Mouse (Mus musculus) MEL (cell line): ENCODE data around the gene Gm20671. TPM values are rescaled to one million over a fixed set of nuclear protein-coding genes. Genes with fewer than 3 reads are reported as not detected.
A peak's percentile ranks its signal among the peaks of the same experiment; 100 is the strongest.

Source experiments
- DNase-seq: peaks from one replicate; pipeline ENCODE4 v3.0.0; 2011; ENCODE audit warnings: low read depth, low spot score
- H3K27ac ChIP-seq: 2 replicates; pipeline ENCODE4 v1.5.1; 2012; ENCODE audit warnings: low read depth, mild to moderate bottlenecking, control low read depth, low read length, moderate library complexity; ENCODE audit not compliant: control insufficient read depth
- H3K27me3 ChIP-seq, 2 experiments: fragments of 150-350 bp in 1 of 2; sonication (generic) in 1 of 2; 2 replicates each; pipeline ENCODE4 v1.6.1; 2012; ENCODE audit warnings: low read length in 2 of 2, mild to moderate bottlenecking in 2 of 2, improper control_type of control experiment in 1 of 2, moderate library complexity in 1 of 2; ENCODE audit not compliant: insufficient read depth in 2 of 2, control insufficient read depth in 1 of 2
- H3K36me3 ChIP-seq, 2 experiments: 2 replicates each; pipeline ENCODE4 v1.6.1; 2012 to 2014; ENCODE audit warnings: low read length in 2 of 2, improper control_type of control experiment in 1 of 2, inconsistent platforms in 1 of 2, mild to moderate bottlenecking in 1 of 2; ENCODE audit not compliant: insufficient read depth in 2 of 2, control insufficient read depth in 1 of 2
- H3K4me1 ChIP-seq, 2 experiments: fragments of 150-350 bp in 1 of 2; sonication (generic) in 1 of 2; 2 replicates each; pipeline ENCODE4 v1.6.1; 2012; ENCODE audit warnings: low read length in 2 of 2, improper control_type of control experiment in 1 of 2, mild to moderate bottlenecking in 1 of 2; ENCODE audit not compliant: insufficient read depth in 2 of 2, control insufficient read depth in 1 of 2
- H3K4me3 ChIP-seq, 2 experiments: fragments of 150-350 bp in 1 of 2; sonication (generic) in 1 of 2; 2 replicates each; pipeline ENCODE4 v1.5.1; 2012; ENCODE audit warnings: low read depth in 2 of 2, low read length in 2 of 2, mild to moderate bottlenecking in 2 of 2, moderate library complexity in 2 of 2, control low read depth in 1 of 2, improper control_type of control experiment in 1 of 2; ENCODE audit not compliant: control insufficient read depth in 1 of 2, insufficient read depth in 1 of 2
- H3K79me2 ChIP-seq: 2 replicates; pipeline ENCODE4 v1.6.1; 2012; ENCODE audit warnings: mild to moderate bottlenecking, low read length, moderate library complexity; ENCODE audit not compliant: control insufficient read depth, poor library complexity, insufficient read depth
- H3K9ac ChIP-seq: 2 replicates; pipeline ENCODE4 v1.6.1; 2012; ENCODE audit warnings: low read depth, mild to moderate bottlenecking, control low read depth, low read length, moderate library complexity; ENCODE audit not compliant: control insufficient read depth, poor library complexity, severe bottlenecking
- H3K9me3 ChIP-seq: fragments of 150-350 bp; sonication (generic); replicated peaks from 2 replicates; pipeline ENCODE4 v1.6.1; 2012; ENCODE audit warnings: mild to moderate bottlenecking, low read length, improper control_type of control experiment, moderate library complexity; ENCODE audit not compliant: insufficient read depth
- BHLHE40 ChIP-seq: IDR thresholded peaks from 2 replicates; pipeline ENCODE4 v1.6.1; 2012; ENCODE audit warnings: low read depth, mild to moderate bottlenecking, inconsistent platforms, low read length, improper control_type of control experiment, borderline replicate concordance
- CHD1 ChIP-seq: IDR thresholded peaks from 2 replicates; pipeline ENCODE4 v1.6.1; 2012; ENCODE audit warnings: low read depth, mild to moderate bottlenecking, inconsistent platforms, low read length, improper control_type of control experiment
- CHD2 ChIP-seq: IDR thresholded peaks from 2 replicates; pipeline ENCODE4 v1.6.1; 2011; ENCODE audit warnings: low read length, improper control_type of control experiment
- CTCF ChIP-seq, 3 experiments: IDR thresholded peaks in 2 of 3; conservative IDR thresholded peaks in 1 of 3; 2 replicates each; pipeline ENCODE4 v1.5.1; 2011 to 2012; ENCODE audit warnings: low read length in 3 of 3, low read depth in 2 of 3, mild to moderate bottlenecking in 2 of 3, improper control_type of control experiment in 1 of 3, inconsistent platforms in 1 of 3, mixed read lengths in 1 of 3, moderate library complexity in 1 of 3; ENCODE audit not compliant: control insufficient read depth in 1 of 3, insufficient read depth in 1 of 3, poor library complexity in 1 of 3, severe bottlenecking in 1 of 3
- E2F4 ChIP-seq: IDR thresholded peaks from 2 replicates; pipeline ENCODE4 v1.6.1; 2011; ENCODE audit warnings: low read depth, low read length, improper control_type of control experiment, borderline replicate concordance
- ELF1 ChIP-seq: IDR thresholded peaks from 2 replicates; pipeline ENCODE4 v1.6.1; 2014; ENCODE audit warnings: low read depth, mild to moderate bottlenecking, inconsistent platforms, low read length, improper control_type of control experiment, moderate library complexity
- EP300 ChIP-seq, 2 experiments: IDR thresholded peaks; 2 replicates each; pipeline ENCODE4 v1.6.1; 2011; ENCODE audit warnings: improper control_type of control experiment in 2 of 2, low read length in 2 of 2, low read depth in 1 of 2, mild to moderate bottlenecking in 1 of 2
- GABPA ChIP-seq: IDR thresholded peaks from 2 replicates; pipeline ENCODE4 v1.6.1; 2012; ENCODE audit warnings: low read depth, mild to moderate bottlenecking, inconsistent platforms, low read length, improper control_type of control experiment, moderate library complexity
- GATA1 ChIP-seq: IDR thresholded peaks from 2 replicates; pipeline ENCODE4 v1.6.1; 2011; ENCODE audit warnings: low read depth, low read length, improper control_type of control experiment
- HCFC1 ChIP-seq: IDR thresholded peaks from 2 replicates; pipeline ENCODE4 v1.6.1; 2012; ENCODE audit warnings: low read depth, mild to moderate bottlenecking, inconsistent platforms, low read length, improper control_type of control experiment, moderate library complexity
- JUND ChIP-seq: IDR thresholded peaks from 2 replicates; pipeline ENCODE4 v1.6.1; 2011; ENCODE audit warnings: low read depth, mild to moderate bottlenecking, improper control_type of control experiment, low read length
- KAT2A ChIP-seq: conservative IDR thresholded peaks from 2 replicates; pipeline ENCODE4 v1.6.1; 2012; ENCODE audit warnings: low read depth, low read length, improper control_type of control experiment, inconsistent platforms
- MAFK ChIP-seq: IDR thresholded peaks from 2 replicates; pipeline ENCODE4 v1.6.1; 2011; ENCODE audit warnings: low read depth, mild to moderate bottlenecking, low read length, improper control_type of control experiment, borderline replicate concordance
- MAX ChIP-seq: IDR thresholded peaks from 2 replicates; pipeline ENCODE4 v1.6.1; 2011; ENCODE audit warnings: low read length, improper control_type of control experiment
- MAZ ChIP-seq: IDR thresholded peaks from 2 replicates; pipeline ENCODE4 v1.6.1; 2012; ENCODE audit warnings: low read depth, mild to moderate bottlenecking, inconsistent platforms, low read length, improper control_type of control experiment
- MEF2A ChIP-seq: IDR thresholded peaks from 2 replicates; pipeline ENCODE4 v1.6.1; 2014; ENCODE audit warnings: low read depth, mild to moderate bottlenecking, inconsistent platforms, low read length, improper control_type of control experiment; ENCODE audit not compliant: poor library complexity, insufficient replicate concordance, severe bottlenecking; ENCODE audit errors: extremely low read depth
- MXI1 ChIP-seq: IDR thresholded peaks from 2 replicates; pipeline ENCODE4 v1.6.1; 2011; ENCODE audit warnings: mild to moderate bottlenecking, low read depth, low read length, improper control_type of control experiment
- MYB ChIP-seq: IDR thresholded peaks from 2 replicates; pipeline ENCODE4 v1.6.1; 2011; ENCODE audit warnings: mild to moderate bottlenecking, low read depth, low read length, improper control_type of control experiment
- MYC ChIP-seq: IDR thresholded peaks from 2 replicates; pipeline ENCODE4 v1.6.1; 2011; ENCODE audit warnings: low read depth, mild to moderate bottlenecking, low read length, improper control_type of control experiment, moderate library complexity
- NELFE ChIP-seq: IDR thresholded peaks from 2 replicates; pipeline ENCODE4 v1.6.1; 2011; ENCODE audit warnings: low read depth, low read length, improper control_type of control experiment
- NRF1 ChIP-seq: IDR thresholded peaks from 2 replicates; pipeline ENCODE4 v1.6.1; 2014; ENCODE audit warnings: low read depth, mild to moderate bottlenecking, inconsistent platforms, low read length, improper control_type of control experiment, moderate library complexity; ENCODE audit not compliant: poor library complexity, insufficient read depth, severe bottlenecking
- POLR2A ChIP-seq, 2 experiments: IDR thresholded peaks; 2 replicates each; pipeline ENCODE4 v1.6.1; 2011 to 2012; ENCODE audit warnings: low read length in 2 of 2, mild to moderate bottlenecking in 2 of 2, control low read depth in 1 of 2, improper control_type of control experiment in 1 of 2, low read depth in 1 of 2, moderate library complexity in 1 of 2; ENCODE audit not compliant: control insufficient read depth in 1 of 2, insufficient read depth in 1 of 2, poor library complexity in 1 of 2
- POLR2AphosphoS2 ChIP-seq: IDR thresholded peaks from 2 replicates; pipeline ENCODE4 v1.6.1; 2011; ENCODE audit warnings: low read length, improper control_type of control experiment
- POLR2AphosphoS5 ChIP-seq: IDR thresholded peaks from 2 replicates; pipeline ENCODE4 v1.6.1; 2012; ENCODE audit warnings: low read depth, borderline replicate concordance, mild to moderate bottlenecking, inconsistent platforms, low read length, moderate library complexity, mixed read lengths
- RAD21 ChIP-seq: IDR thresholded peaks from 2 replicates; pipeline ENCODE4 v1.6.1; 2011; ENCODE audit warnings: mild to moderate bottlenecking, low read depth, low read length, improper control_type of control experiment
- RCOR1 ChIP-seq: IDR thresholded peaks from 2 replicates; pipeline ENCODE4 v1.6.1; 2012; ENCODE audit warnings: low read depth, mild to moderate bottlenecking, inconsistent platforms, low read length, improper control_type of control experiment
- SIN3A ChIP-seq: IDR thresholded peaks from 2 replicates; pipeline ENCODE4 v1.6.1; 2012; ENCODE audit warnings: low read length, improper control_type of control experiment, inconsistent platforms
- SMC3 ChIP-seq: IDR thresholded peaks from 2 replicates; pipeline ENCODE4 v1.6.1; 2011; ENCODE audit warnings: low read depth, low read length, improper control_type of control experiment
- TAL1 ChIP-seq: IDR thresholded peaks from 2 replicates; pipeline ENCODE4 v1.6.1; 2012; ENCODE audit warnings: mild to moderate bottlenecking, inconsistent platforms, low read length, moderate library complexity, mixed read lengths
- TBP ChIP-seq: IDR thresholded peaks from 2 replicates; pipeline ENCODE4 v1.8.0; 2011; ENCODE audit warnings: low read depth, low read length, improper control_type of control experiment
- TCF12 ChIP-seq: IDR thresholded peaks from 2 replicates; pipeline ENCODE4 v1.6.1; 2014; ENCODE audit warnings: low read depth, mild to moderate bottlenecking, inconsistent platforms, low read length, improper control_type of control experiment, moderate library complexity
- UBTF ChIP-seq: IDR thresholded peaks from 2 replicates; pipeline ENCODE4 v1.6.1; 2012; ENCODE audit warnings: low read depth, mild to moderate bottlenecking, inconsistent platforms, low read length, improper control_type of control experiment, moderate library complexity, borderline replicate concordance; ENCODE audit not compliant: insufficient read depth
- USF1 ChIP-seq: IDR thresholded peaks from 2 replicates; pipeline ENCODE4 v1.6.1; 2014; ENCODE audit warnings: low read depth, mild to moderate bottlenecking, inconsistent platforms, low read length, improper control_type of control experiment, moderate library complexity
- USF2 ChIP-seq, 2 experiments: IDR thresholded peaks; 2 replicates each; pipeline ENCODE4 v1.6.1; 2011 to 2012; ENCODE audit warnings: improper control_type of control experiment in 2 of 2, low read length in 2 of 2, borderline replicate concordance in 1 of 2, inconsistent platforms in 1 of 2, low read depth in 1 of 2, mild to moderate bottlenecking in 1 of 2; ENCODE audit not compliant: insufficient read depth in 1 of 2
- ZKSCAN1 ChIP-seq: IDR thresholded peaks from 2 replicates; pipeline ENCODE4 v1.6.1; 2012; ENCODE audit warnings: low read depth, mild to moderate bottlenecking, inconsistent platforms, low read length, improper control_type of control experiment, moderate library complexity
- ZMIZ1 ChIP-seq: IDR thresholded peaks from 2 replicates; pipeline ENCODE4 v1.6.1; 2012; ENCODE audit warnings: low read depth, mild to moderate bottlenecking, inconsistent platforms, low read length, improper control_type of control experiment, moderate library complexity
- ZNF384 ChIP-seq: IDR thresholded peaks from 2 replicates; pipeline ENCODE4 v1.6.1; 2012; ENCODE audit warnings: low read depth, mild to moderate bottlenecking, inconsistent platforms, low read length, improper control_type of control experiment
- polyA plus RNA-seq, 2 experiments: library from polyadenylated mRNA; stranded (reverse) in 1 of 2; unstranded in 1 of 2; fragments of >175 nt in 1 of 2; fragments of >200 nt in 1 of 2; gene quantifications; 2 replicates each; pipeline versions ENCODE4 v1.2.1 to v1.2.4; 2012; ENCODE audit warnings: low replicate concordance in 2 of 2, low read depth in 1 of 2; ENCODE audit not compliant: insufficient read length in 2 of 2, insufficient read depth in 1 of 2, missing spikeins in 1 of 2
- total RNA-seq: library from RNA; depleted of rRNA; stranded (reverse); fragments of 300-350 nt; gene quantifications from 2 replicates; pipeline ENCODE4 v1.2.3, GENCODE M21; 2012

Gene Gm20671
- total and polyA plus RNA-seq, 3 experiments, result 7.3 TPM; not detected in 2

DNA sequence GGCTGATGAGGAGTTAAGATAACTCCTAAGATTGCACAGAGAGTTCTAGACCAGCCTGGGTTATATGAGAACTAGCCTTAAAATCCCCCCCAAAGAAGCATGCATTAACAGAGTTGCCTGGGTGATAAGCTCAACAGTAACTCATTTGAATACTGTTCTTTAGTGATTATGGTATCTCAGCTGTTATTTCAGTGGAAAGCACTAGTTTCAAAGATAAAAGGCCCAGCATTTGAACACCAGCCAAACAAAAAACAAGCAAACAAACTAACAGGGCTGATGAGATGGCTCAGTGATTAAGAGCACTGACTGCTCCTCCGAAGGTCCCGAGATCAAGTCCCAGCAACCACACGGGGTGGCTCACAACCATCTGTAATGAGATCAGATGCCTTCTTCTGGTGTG is 22.3 kb upstream of the Gm20671 start:
- H3K36me3 ChIP-seq, result peaks cover 31 to 42% of the 10 kb centered on the region in 2 experiments
- TF ChIP-seq POLR2AphosphoS2, result peak; percentile 75
- peak; percentile 90 for TF ChIP-seq MYB
- no peak for TF ChIP-seq GABPA
- peak; percentile 80 for TF ChIP-seq CHD1
- TF ChIP-seq RAD21, result no peak
- peak; percentile 86; the same call in 1 of the 2 replicates for TF ChIP-seq MXI1
- no peak; the same call in 1 of the 2 replicates for TF ChIP-seq KAT2A
- TF ChIP-seq GATA1, result peak; percentile 98
- TF ChIP-seq POLR2A (IDR thresholded peaks at IDR 0.05; ENCODE audit: control insufficient read depth in 1 of 2, insufficient read depth in 1 of 2, low read depth in 1 of 2, low read length in 2 of 2, poor library complexity in 1 of 2), result no peak
- peak; percentile 59 for TF ChIP-seq TAL1
- TF ChIP-seq MAFK, result peak; percentile 60
- TF ChIP-seq MAX, result peak; percentile 62
- TF ChIP-seq CHD2, result no peak
- peak; percentile 97 for TF ChIP-seq TCF12
- no peak for TF ChIP-seq NELFE
- TF ChIP-seq MYC, result peak; percentile 58; the same call in 1 of the 2 replicates
- TF ChIP-seq ZNF384, result no peak
- TF ChIP-seq POLR2AphosphoS5, result no peak
- 0 out of 2 replicates have a peak, but pooled peaks have one; percentile 5 for TF ChIP-seq ZKSCAN1
- TF ChIP-seq ZMIZ1, result peak; percentile 37; the same call in 1 of the 2 replicates
- TF ChIP-seq MAZ, result peak; percentile 91
- TF ChIP-seq UBTF, result no peak
- peak; percentile 64 for TF ChIP-seq HCFC1
- no peak for TF ChIP-seq NRF1
- no peak for TF ChIP-seq E2F4
- peak; percentile 94 to 97 for TF ChIP-seq EP300 (IDR thresholded peaks at IDR 0.05; ENCODE audit: low read depth in 1 of 2, low read length in 2 of 2)
- no peak for TF ChIP-seq USF2 (IDR thresholded peaks at IDR 0.05; ENCODE audit: borderline replicate concordance in 1 of 2, insufficient read depth in 1 of 2, low read depth in 1 of 2, low read length in 2 of 2)
- no peak for TF ChIP-seq CTCF (IDR thresholded peaks at IDR 0.05 in 2 of 3, conservative IDR thresholded peaks at IDR 0.05 in 1 of 3; ENCODE audit: control insufficient read depth in 1 of 3, insufficient read depth in 1 of 3, low read depth in 2 of 3, low read length in 3 of 3, poor library complexity in 1 of 3, severe bottlenecking in 1 of 3)
- no peak for TF ChIP-seq ELF1
- TF ChIP-seq MEF2A, result no peak
- TF ChIP-seq RCOR1, result peak; percentile 84
- TF ChIP-seq USF1, result no peak
- TF ChIP-seq BHLHE40, result peak; percentile 63
- peak; percentile 95 for TF ChIP-seq SIN3A
- TF ChIP-seq JUND, result peak; percentile 37; the same call in 1 of the 2 replicates
- TF ChIP-seq SMC3, result peak; percentile 3; the same call in 1 of the 2 replicates
- peak; percentile 82 for TF ChIP-seq TBP

More for the DNA sequence above, 22.3 kb upstream of the Gm20671 start:
- H3K79me2 ChIP-seq, result peaks cover 70% of the 10 kb centered on the region
- H3K9me3 ChIP-seq, result no peaks in the 10 kb centered on the region
- peaks cover 21 to 24% of the 10 kb centered on the region in 2 experiments for H3K4me1 ChIP-seq
- H3K27me3 ChIP-seq, result no peaks in the 10 kb centered on the region
- DNase-seq, result peak; percentile 91
- peak overlapping the region; percentile 72 for H3K27ac ChIP-seq
- H3K9ac ChIP-seq, result peak overlapping the region; percentile 6; the same call in 1 of the 2 replicates
- peak overlapping the region; percentile 1 to 38; a peak in 3 of 4 replicates for H3K4me3 ChIP-seq
